Mouse (Mus musculus) left cerebral cortex, postnatal 14 days (tissue): ENCODE data around the gene Lonp1. TPM values are rescaled to one million over a fixed set of nuclear protein-coding genes. Genes with fewer than 3 reads are reported as not detected.

ENCODE experiments used
- DNase-seq, 2 experiments: peaks; one replicate each; pipeline ENCODE4 v3.0.0; 2021 to 2022; ENCODE audit warnings: low spot score in 2 of 2, mixed read lengths in 1 of 2
- intact Hi-C: fragments of 180-260 bp; cut with DNase I; formaldehyde crosslinking; loops from one replicate; pipeline ENCODE4 v1.15.1; 2025
- total RNA-seq, 2 experiments: library from RNA; stranded (reverse); gene quantifications; 2 replicates each; pipeline ENCODE4 v1.2.3; 2021

The Lonp1 gene
- total RNA-seq, 2 experiments from 2014 or later: 65.6 to 66.7 TPM

DNA sequence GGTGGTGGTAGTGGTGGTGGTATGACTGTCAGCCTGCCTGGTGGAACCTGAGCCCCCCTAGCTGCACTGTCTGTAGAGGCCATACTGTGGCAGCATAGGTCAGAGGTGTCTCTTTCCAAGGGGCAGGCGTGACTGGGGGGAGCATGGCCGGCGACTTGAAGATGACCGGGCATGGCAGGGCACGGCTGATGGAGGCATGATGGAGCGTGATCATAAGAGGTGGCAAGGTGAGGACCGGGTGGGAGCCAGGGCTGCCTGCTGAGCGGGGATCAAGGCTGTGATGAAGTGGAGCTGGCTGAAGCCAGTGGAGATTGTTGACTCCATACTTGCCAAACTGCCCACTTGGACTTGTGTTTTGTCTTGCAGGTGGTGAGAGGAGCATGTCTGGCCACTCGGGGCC lies 21.3 kb downstream of the Lonp1 start:
- DNase-seq: no peak
- intact Hi-C loops: no loop called here

DNA sequence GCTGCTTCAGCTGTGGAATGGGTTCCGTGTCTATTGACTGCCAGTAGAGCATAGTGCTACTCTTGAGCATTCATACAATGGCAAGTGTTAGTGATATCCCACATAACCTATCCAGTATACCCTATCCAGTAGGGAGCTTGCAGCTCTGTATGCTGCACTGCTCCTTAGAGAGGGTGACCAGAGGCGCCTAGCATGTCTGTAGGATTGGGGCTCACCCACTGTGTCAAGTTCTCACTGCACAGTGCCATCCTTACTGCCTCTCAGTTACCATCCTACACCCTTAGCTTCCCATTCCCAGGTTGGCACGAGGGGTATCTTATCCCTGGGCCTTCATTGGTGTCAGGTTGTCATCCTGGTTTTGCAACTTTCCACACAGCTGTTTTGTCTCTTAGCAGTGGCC lies 22.3 kb downstream of the Lonp1 start:
- intact Hi-C loops: no loop called here
- no peak for DNase-seq

DNA sequence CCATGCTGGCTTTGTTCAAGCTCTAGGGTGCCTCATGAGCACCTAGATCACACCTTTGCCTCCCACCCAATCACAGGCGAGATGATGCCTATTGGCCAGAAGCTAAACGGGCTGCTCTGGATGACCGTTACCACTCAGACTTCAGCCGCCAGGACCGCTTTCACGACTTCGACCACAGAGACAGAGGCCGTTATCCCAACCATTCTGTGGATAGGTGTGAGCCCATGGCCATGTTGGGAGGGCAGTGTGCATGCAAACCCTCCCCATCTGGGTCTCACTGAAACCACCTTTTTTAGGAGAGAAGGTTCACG lies 22.7 kb downstream of the Lonp1 start:
- DNase-seq: no peak
- intact Hi-C loops: no loop called here

DNA sequence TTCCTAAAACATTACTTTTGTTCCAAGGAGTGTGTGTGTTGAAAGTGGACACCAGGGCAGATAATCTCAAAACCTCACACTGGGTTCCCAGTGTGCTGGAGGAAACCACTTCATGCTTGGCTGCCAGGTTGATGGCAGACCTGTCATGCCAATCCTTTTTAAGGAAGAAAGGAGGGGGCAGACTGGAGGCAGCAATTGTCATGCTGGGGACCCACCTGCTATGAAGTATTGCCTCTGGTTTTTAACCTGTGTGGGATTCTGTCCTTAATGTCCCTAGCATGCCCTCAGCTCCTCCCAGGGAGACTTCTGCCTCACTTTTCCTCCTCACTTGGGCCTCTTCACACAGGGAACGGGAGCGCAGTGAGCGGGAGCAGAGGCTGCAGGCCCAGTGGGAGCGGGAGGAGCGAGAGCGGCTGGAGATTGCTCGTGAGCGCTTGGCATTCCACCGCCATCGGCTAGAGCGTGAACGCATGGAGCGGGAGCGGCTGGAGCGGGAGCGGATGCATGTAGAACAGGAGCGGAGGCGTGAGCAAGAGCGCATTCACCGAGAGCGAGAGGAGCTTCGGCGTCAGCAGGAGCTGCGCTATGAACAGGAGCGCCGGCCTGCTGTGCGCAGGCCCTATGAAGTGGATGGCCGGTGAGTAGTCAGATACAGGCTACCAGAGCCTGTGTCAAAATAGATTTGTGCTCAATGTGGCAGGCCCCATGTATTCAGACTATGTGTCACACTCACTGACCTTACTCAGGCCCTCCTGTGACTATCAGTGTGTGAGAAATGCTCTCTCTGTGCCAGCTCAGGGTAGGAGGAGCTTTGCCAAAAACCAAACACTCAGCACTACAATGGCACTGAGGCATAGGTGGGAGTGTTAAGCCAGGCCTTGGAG lies 23.3 kb downstream of the Lonp1 start:
- intact Hi-C loops: no loop called here
- no peak for DNase-seq

DNA sequence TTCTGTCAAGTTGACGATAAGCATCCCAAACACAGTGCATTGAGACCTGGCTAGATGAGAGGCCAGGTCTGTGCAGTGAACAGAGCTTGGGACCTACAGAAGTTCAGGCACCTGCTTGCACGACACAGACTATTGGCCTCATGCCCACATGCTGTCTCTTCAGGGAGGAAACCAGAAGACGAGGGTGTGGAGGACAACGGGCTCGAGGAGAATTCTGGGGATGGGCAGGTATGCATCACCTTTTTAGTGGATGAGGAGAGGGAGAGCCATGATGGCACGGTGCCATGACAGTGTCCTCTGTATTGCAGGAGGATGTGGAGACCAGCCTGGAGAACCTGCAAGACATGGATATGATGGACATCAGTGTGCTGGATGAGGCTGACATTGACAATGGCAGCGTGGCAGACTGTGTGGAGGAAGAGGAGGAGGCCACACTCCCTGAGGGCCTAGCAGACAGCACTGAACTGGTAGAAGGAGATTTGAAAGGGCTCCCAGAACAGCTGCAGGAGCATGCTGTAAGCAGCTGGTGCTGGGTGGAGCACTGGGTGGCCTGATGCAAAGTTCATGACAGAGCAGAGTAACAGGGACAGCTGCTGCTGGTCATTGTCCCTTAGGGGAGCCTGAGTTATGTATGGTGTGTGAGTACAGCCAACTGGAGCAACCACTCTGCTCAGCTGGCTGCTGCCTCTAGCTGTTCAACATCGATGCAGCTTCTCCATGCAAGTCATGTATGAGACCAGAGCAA lies 33.0 kb downstream of the Lonp1 start:
- DNase-seq: no peak
- intact Hi-C loops: no loop called here

DNA sequence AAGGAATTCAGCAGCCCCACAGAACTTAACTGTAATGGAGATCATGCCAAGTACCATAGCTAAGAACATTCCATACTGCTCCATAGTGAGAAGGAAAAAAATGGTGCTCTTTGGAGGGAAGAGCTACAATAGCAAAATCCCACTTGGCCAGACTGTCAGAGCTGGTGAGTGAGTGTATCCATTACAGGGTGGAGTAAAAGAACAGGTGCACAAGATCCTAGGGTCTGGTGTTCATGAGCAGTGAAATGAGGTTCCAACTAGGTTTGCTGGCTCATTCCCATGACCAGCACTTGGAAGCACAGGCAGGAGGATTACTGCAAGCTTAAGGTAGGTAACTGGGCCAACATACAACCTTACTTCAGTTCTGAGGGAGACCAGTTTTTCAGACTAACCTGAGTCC lies 34.1 kb downstream of the Lonp1 start:
- intact Hi-C loops: no loop called here
- no peak for DNase-seq

DNA sequence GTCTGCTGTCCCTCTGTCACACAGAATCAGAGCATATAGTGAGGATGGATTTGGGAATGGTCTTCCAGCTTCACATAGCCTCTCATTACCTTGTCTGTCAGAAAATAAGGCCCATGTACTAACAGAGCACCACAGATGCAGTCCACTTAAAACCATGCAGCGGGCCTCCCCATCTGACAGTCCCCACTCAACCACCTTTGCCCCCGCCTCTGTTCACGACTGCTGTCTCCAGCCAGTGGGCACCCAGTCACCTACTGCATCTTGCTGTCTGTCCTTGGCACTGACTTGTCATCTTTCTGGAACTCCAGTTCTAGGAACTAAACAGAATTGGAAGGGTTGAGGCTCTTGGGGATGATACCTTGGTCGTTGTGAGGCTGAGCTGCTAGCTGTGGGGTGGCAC lies 37.8 kb downstream of the Lonp1 start:
- intact Hi-C loops: no loop called here

DNA sequence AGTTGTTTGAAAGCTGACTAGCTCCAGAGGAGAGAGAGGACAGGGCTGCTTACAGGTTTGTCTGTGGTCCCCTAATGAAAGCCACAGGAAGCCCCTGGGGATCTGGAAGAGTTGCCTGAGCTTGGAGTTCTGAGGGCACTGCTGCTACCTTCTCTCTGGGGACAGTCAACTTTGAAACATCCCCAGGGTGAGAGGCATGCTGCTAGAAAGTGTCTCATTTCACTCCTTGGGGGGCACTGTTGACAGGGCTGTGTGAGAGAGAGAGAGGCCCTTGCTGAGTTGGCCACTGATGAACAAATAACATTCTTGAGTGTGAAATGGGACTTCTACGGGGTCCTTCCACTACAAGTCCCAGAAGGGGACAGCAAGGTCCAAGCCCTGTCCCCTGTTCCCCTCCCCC lies 38.9 kb downstream of the Lonp1 start:
- intact Hi-C loops: no loop called here

More for the DNA sequence above, 37.8 kb downstream of the Lonp1 start:
- DNase-seq: no peak

DNA sequence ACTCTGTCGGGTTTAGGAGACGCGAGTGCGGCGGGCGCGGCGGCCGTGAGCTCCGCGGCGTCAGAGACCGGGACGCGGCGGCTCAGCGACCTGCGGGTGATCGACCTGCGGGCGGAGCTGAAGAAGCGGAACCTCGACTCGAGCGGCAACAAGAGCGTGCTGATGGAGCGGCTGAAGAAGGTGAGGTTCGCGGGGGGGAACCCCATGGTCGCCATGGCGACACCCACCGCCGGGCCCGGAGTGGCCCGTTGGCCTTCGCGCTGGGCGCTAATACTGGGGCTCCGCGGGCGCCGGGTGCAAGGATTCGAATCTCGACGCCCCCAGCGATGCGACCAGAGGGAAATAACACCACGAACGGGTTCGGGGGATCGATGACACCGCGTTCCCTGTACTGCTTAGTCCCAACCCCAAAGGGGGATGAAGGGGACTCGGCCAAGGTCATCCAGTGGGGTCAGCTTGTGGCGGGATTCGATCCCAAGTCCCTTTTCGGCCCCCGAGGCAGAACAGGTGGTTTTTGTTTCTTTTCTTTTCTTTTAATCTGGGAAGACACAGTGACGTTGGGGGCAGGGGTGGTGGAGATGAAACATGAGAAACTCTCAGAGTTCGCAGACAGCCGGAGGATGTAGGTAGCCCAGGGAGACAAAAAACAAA lies 41.4 kb downstream of the Lonp1 start:
- DNase-seq: no peak
- intact Hi-C loops: no loop called here

More for the DNA sequence above, 38.9 kb downstream of the Lonp1 start:
- DNase-seq: no peak

DNA sequence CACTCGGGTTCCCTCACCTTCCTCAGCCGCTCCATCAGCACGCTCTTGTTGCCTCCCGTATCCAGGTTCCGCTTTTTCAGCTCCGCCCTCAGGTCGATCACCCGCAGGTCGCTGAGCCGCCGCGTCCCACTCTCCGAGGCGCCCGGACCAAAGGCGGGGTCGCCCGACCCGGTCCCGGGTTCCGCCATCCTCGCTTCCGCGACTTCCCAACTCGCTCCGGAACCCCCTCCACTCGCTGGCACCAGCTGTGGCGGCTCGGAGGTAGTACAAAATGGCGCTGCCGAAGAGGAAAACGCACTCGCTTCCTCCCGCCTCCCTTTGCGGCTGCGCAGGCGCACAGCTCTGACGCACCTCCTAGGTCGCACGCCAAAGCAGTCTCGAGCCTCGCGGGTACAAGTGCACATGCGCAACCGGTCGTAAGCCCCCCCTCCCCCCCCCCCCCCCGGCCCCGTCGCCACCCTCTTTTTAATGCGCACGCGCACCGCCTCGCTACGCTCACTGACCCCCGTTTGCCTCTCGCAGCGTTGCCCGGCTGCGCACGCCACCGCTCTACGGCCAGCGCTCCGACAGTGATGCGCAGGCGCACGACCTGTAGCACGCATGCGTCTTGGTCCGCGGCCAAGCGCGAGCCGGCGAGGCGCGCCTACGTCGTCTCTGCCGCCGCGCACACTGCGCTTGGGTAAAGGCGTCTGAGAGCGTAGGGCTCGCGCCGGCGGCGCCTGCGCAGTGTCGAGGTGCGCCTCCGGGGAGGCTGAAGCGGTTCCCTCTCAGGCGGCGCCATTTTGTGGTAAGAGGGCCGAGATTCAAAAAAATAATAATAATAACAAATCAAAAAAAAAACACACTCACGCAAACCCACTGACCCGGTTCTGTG lies 42.2 kb downstream of the Lonp1 start, which contains the start of the genes Safb2 and Safb:
Gene Safb2 (minus strand): TSS at position 329 of the 874 bp plus-strand sequence.
Gene Safb (plus strand): TSS at position 569 of the 874 bp plus-strand sequence.
- intact Hi-C loops: no loop called here
- DNase-seq: peak; percentile 99

DNA sequence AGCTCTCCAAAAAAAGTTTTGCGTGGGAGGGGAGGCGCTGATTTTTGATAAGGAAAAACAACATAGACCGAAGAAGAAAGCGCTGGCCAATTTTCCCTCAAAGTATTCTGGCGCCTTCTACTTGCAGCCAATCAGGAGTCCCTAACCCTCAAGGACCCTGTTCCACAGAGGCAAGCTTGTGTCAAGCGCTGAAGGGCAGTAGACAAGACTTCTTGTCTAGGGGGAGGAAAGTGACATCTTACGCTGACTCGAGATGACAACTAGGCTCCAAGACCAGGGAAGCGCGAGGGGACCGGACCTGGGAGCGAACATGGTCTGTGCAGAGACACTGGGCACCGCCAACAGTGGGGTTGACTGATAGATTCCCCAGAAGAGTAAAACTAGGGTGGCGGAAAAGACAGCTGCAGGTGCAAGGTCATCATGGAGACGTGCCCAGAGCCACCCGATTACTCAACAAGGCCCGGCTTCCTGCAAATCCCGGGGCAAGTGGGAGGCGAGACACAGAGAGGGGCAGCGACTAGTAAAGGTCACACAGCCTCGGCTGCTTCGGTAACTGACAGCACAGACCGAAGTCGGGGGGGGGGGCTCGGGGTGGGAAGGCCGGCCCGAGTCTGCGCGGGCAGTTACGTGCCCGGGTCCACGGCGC lies 43.0 kb downstream of the Lonp1 start:
- DNase-seq: peak; percentile 40 to 49
- intact Hi-C loops: no loop called here

DNA sequence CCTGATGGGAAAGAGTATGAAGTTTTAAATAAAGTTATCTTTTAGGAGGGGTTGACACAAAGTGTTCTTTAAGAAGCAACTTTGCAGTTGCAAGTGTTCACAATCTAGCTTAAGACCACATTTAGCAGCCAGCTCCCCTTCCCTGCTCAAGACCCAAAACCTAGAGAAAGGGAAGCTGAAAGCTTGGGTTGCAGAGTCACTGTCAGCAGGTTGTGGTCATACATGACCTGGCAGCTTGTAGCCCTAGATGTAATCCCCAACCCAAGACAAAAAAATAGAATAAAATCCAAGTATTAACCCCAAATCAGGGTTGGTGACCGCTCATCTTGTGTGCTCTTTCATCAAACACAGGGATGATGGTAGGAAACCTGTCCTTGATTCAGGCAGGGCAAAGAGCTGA lies 43.6 kb downstream of the Lonp1 start:
- no peak for DNase-seq
- intact Hi-C loops: no loop called here

DNA sequence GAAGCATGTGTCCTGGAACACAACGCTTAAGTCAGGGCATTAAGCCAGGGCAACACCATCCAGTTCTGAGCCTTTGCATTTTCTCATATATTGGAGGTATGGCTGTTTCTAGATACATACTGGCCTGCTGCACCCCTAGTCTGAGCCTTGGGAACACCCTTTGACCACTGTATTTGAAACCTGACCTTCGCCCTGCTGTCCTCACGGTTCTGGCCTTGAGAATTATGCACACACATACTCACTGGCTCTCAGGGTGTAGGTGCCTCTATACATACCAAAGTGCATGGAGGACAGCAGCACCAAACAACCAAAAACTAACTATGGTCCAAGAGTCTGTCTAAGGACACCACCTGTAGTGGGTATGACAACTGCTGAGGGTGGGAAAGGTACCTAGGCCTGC lies 53.7 kb downstream of the Lonp1 start:
- intact Hi-C loops: no loop called here
- no peak for DNase-seq

DNA sequence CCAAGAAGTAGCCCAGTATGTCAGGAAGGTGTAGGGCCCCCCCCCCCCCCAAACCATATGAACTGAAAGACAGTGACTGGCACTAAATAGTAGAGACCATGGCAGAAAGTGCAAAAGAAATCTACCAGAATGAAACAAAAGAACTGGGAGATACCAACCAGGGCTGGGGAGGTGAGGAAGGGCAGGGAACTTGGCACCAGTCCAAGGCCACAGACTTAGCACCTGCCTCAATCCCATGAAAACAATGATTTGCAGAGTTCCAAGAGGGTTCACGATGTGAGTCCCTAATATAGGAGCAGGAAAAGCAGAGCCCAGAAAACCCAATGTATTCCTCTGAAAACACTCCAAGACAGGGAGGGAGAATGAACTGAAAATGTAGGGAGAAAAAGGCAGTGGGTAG lies 54.5 kb downstream of the Lonp1 start:
- DNase-seq: no peak
- intact Hi-C loops: no loop called here

DNA sequence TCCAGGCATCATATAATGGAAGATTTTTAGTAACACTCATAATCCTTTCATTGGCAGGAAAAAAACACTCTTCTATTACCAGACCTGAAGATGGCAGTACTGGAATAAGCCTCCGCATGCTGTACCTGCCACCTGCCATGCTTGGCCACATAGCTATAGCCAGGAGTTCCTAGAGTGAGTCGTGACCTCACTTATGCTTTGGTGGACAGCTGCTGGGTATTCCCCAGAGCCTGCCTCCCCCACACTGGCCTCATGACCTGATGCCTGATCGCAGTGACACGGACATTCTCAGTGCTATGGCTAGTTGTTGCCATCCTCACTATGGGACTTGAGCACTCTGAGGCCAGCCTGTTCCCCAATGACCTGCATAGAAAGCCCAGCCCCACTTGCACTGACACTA lies 56.4 kb downstream of the Lonp1 start:
- intact Hi-C loops: no loop called here
- no peak for DNase-seq

DNA sequence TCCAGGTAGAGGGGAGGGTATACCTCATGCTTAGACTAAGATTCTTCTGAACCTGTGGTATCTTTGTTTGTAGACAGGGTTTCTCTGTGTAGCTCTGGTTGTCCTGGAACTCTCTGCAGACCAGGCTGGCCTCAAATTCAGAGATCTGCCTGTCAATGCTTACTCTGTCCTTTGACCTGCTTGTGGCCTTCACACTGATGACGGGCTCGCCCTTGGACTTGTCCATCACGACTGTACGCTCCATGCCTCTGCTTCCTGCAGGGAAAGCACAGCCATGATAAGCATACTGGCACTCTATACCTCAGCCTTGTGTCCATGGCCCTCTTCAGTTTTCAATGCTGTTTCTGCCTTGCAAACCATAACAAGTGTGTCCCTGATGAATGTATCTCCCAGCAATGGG lies 59.3 kb downstream of the Lonp1 start:
- intact Hi-C loops: no loop called here
- no peak for DNase-seq

DNA sequence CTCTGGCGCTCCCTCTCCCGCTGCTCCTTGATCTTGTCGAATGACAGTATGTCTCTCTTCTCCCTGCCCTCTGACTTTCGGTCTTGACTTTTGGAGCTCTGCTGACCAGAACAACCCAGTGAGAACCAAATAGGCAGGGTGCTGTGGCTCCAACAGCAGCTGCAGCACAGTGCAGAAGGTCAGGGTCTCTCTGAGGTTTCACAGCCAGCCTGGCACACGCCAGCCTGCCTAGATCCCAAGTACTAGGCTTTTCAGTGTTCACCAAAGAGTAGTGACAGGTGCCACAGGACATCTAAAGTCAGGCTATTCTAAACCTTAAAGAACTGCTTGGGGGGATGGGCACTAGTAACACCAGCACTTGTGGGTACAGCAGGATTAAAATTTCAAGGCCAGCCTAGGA lies 59.8 kb downstream of the Lonp1 start:
- no peak for DNase-seq
- intact Hi-C loops: no loop called here

DNA sequence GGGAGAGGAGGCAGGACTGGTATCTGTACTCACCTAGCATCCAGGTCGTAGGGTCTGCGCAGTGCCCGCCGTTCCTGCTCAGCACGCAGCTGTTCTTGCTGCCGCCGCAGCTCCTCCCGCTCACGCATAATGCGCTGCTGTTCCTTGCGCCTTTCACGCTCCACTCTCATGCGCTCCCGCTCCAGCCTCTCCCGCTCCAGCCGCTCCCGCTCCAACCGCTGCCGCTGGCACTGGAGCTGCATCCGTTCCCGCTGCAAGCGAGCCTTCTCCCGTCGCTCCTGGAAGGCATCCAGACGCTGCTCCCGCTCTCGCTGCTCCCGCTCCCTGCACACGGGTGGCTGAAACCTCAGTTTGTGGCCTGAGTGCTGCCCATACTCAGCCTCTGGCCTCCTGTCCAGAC lies 60.4 kb downstream of the Lonp1 start:
- intact Hi-C loops: no loop called here
- DNase-seq: no peak
